Mouse (Mus musculus) bone marrow macrophage, adult 2 months (primary cell): ENCODE measurements around the gene Tob1. TPM values are rescaled to one million over a fixed set of nuclear protein-coding genes. Genes with fewer than 3 reads are reported as not detected.

Experiments
- H3K27ac ChIP-seq: 2 replicates; pipeline ENCODE4 v1.5.1; 2012; ENCODE audit warnings: low read depth, low read length; ENCODE audit not compliant: insufficient read depth
- H3K4me1 ChIP-seq: 2 replicates; pipeline ENCODE4 v1.6.1; 2012; ENCODE audit warnings: low read length; ENCODE audit not compliant: control insufficient read depth, insufficient read depth
- H3K4me3 ChIP-seq: 2 replicates; pipeline ENCODE4 v1.5.1; 2012; ENCODE audit warnings: mild to moderate bottlenecking, low read length, moderate library complexity; ENCODE audit not compliant: insufficient read depth
- CTCF ChIP-seq: IDR thresholded peaks from 2 replicates; pipeline ENCODE4 v1.5.1; 2012; ENCODE audit warnings: low read depth, mild to moderate bottlenecking, low read length, moderate library complexity
- POLR2A ChIP-seq: IDR thresholded peaks from 2 replicates; pipeline ENCODE4 v1.6.1; 2012; ENCODE audit warnings: mild to moderate bottlenecking, low read depth, low read length, borderline replicate concordance
- polyA plus RNA-seq: library from polyadenylated mRNA; stranded (reverse); fragments of >200 nt; gene quantifications from 2 replicates; pipeline ENCODE4 v1.2.4, GENCODE M21; 2012; ENCODE audit not compliant: missing spikeins, insufficient read depth, insufficient read length

The Tob1 gene
- polyA plus RNA-seq, 1 experiment: 16.7 TPM

- Histone ChIP-seq H3K4me1 (no peaks in the 10 kb centered on the region), H3K4me3 (no peak overlapping the region), H3K27ac (no peak overlapping the region)
- no peak for TF ChIP-seq POLR2A
- no peak for TF ChIP-seq CTCF
Measured at GRCm38 (mm10) chr11:94175694-94176093, 35.6 kb upstream of the Tob1 start.

- no peak overlapping the region for H3K27ac ChIP-seq
- no peak overlapping the region for H3K4me3 ChIP-seq
- no peaks in the 10 kb centered on the region for H3K4me1 ChIP-seq
- TF ChIP-seq POLR2A: no peak
- TF ChIP-seq CTCF: no peak
Measured at GRCm38 (mm10) chr11:94177841-94178585, 33.2 kb upstream of the Tob1 start.

GRCm38 (mm10) chr11:94179768-94180167 lies 31.5 kb upstream of the Tob1 start:
- no peak overlapping the region for H3K27ac ChIP-seq
- TF ChIP-seq CTCF (no peak), POLR2A (no peak)
- H3K4me3 ChIP-seq: no peak overlapping the region
- no peaks in the 10 kb centered on the region for H3K4me1 ChIP-seq

GRCm38 (mm10) chr11:94180194-94180593 lies 31.1 kb upstream of the Tob1 start:
- Histone ChIP-seq H3K4me3 (no peak overlapping the region), H3K4me1 (no peaks in the 10 kb centered on the region), H3K27ac (no peak overlapping the region)
- TF ChIP-seq CTCF (no peak), POLR2A (no peak)

- H3K4me3 ChIP-seq: no peak overlapping the region
- no peak overlapping the region for H3K27ac ChIP-seq
- no peak for TF ChIP-seq CTCF
- TF ChIP-seq POLR2A: no peak
- no peaks in the 10 kb centered on the region for H3K4me1 ChIP-seq
Measured at GRCm38 (mm10) chr11:94181694-94182093, 29.6 kb upstream of the Tob1 start.

- H3K27ac ChIP-seq: no peak overlapping the region
- no peak overlapping the region for H3K4me3 ChIP-seq
- H3K4me1 ChIP-seq: no peaks in the 10 kb centered on the region
- TF ChIP-seq CTCF (no peak), POLR2A (no peak)
Measured at GRCm38 (mm10) chr11:94182711-94183110, 28.5 kb upstream of the Tob1 start.

GRCm38 (mm10) chr11:94183120-94183519 lies 28.1 kb upstream of the Tob1 start:
- Histone ChIP-seq H3K4me3 (no peak overlapping the region), H3K4me1 (no peaks in the 10 kb centered on the region), H3K27ac (no peak overlapping the region)
- TF ChIP-seq POLR2A: no peak
- no peak for TF ChIP-seq CTCF

GRCm38 (mm10) chr11:94183671-94184070 lies 27.6 kb upstream of the Tob1 start:
- H3K4me1 ChIP-seq: no peaks in the 10 kb centered on the region
- no peak overlapping the region for H3K4me3 ChIP-seq
- no peak overlapping the region for H3K27ac ChIP-seq
- TF ChIP-seq POLR2A: no peak
- no peak for TF ChIP-seq CTCF

- Histone ChIP-seq H3K27ac (no peak overlapping the region), H3K4me3 (no peak overlapping the region), H3K4me1 (0 out of 2 replicates have a peak, but pooled peaks cover 3% of the 10 kb centered on the region)
- TF ChIP-seq CTCF (no peak), POLR2A (no peak)
Measured at GRCm38 (mm10) chr11:94189579-94189978, 21.7 kb upstream of the Tob1 start.

GRCm38 (mm10) chr11:94190665-94191064 lies 20.6 kb upstream of the Tob1 start:
- Histone ChIP-seq H3K4me1 (0 out of 2 replicates have a peak, but pooled peaks cover 3% of the 10 kb centered on the region), H3K27ac (no peak overlapping the region), H3K4me3 (no peak overlapping the region)
- TF ChIP-seq POLR2A: no peak
- TF ChIP-seq CTCF: no peak
